Mouse (Mus musculus): ENCODE measurements around the gene Hunk. TPM values are rescaled to one million over a fixed set of nuclear protein-coding genes. Genes with fewer than 3 reads are reported as not detected.

Gene Hunk
- total and polyA plus RNA-seq, 2 experiments, result 0.50 to 0.74 TPM

DNA sequence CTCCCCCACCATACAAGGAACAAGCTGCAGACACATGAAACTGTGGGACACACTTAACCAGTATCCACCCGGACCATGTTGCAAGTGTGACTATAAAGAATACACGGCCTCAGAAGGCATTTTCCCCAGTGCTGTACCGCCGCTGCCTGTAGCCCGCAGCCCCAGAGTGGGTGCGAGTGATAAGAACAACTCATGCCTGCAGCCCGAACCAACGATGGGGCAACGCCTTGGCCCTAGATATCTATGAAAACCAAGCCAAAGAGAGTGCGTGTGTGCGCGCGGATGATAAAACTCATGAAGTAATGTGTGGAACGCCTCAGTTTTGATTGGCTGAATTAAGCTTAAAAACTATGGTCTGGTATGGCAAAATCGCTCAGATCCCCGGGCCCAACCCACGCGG lies 138.1 kb downstream of the Hunk start:
- no peak for DNase-seq (ENCODE audit: extremely low read depth, low read depth, low spot score)
- no peak overlapping the region for H3K9ac ChIP-seq (ENCODE audit: low read depth, low read length)
- H3K4me1 ChIP-seq (ENCODE audit: control insufficient read depth, insufficient read depth, low read length), result no peaks in the 10 kb centered on the region
- no peaks in the 10 kb centered on the region for H3K36me3 ChIP-seq (ENCODE audit: control insufficient read depth, insufficient read depth, low read length)
- 94% methylated on average over 18 of the region's 18 CpGs for WGBS
- no peaks in the 10 kb centered on the region for H3K79me2 ChIP-seq (ENCODE audit: control insufficient read depth, insufficient read depth, low read length)
- H3K4me3 ChIP-seq (ENCODE audit: insufficient read depth, low read depth, low read length), result no peak overlapping the region
- no peak for TF ChIP-seq POLR2A (IDR thresholded peaks at IDR 0.05; ENCODE audit: extremely low read depth, insufficient read depth, low read length)
- TF ChIP-seq CTCF (IDR thresholded peaks at IDR 0.05; ENCODE audit: low read depth, low read length), result no peak
- H3K27me3 ChIP-seq (ENCODE audit: control insufficient read depth, insufficient read depth, low read length), result no peaks in the 10 kb centered on the region; the same call in 1 of the 2 replicates
- H3K27ac ChIP-seq (replicated peaks; ENCODE audit: insufficient read depth, low read depth, low read length), result no peak overlapping the region

DNA sequence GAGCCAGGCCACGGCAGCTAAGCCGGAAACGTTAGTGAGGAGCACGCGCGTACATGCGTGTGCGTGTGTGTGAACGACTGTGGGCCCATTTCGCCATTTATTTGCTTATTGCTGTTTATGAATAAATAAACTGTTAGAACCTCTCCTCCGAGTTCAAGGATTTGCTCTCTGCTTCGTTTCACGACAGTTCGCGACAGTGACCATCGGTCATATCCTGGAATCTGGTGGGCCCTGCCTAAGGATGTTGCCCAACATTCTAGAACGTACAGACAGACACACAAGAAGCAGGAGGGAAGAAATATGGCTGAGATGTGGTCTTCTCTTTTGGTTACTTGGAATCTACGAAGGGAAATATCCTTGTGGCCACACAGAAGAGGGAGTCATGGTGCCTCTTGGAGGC lies 138.6 kb downstream of the Hunk start:
- Histone ChIP-seq H3K27ac (replicated peaks; ENCODE audit: insufficient read depth, low read depth, low read length) (no peak overlapping the region), H3K4me3 (ENCODE audit: insufficient read depth, low read depth, low read length) (no peak overlapping the region), H3K36me3 (ENCODE audit: control insufficient read depth, insufficient read depth, low read length) (no peaks in the 10 kb centered on the region), H3K79me2 (ENCODE audit: control insufficient read depth, insufficient read depth, low read length) (no peaks in the 10 kb centered on the region), H3K27me3 (ENCODE audit: control insufficient read depth, insufficient read depth, low read length) (no peaks in the 10 kb centered on the region; the same call in 1 of the 2 replicates), H3K4me1 (ENCODE audit: control insufficient read depth, insufficient read depth, low read length) (no peaks in the 10 kb centered on the region), H3K9ac (ENCODE audit: low read depth, low read length) (no peak overlapping the region)
- DNase-seq (ENCODE audit: extremely low read depth, low read depth, low spot score), result no peak
- TF ChIP-seq POLR2A (IDR thresholded peaks at IDR 0.05; ENCODE audit: extremely low read depth, insufficient read depth, low read length), result no peak
- no peak for TF ChIP-seq CTCF (IDR thresholded peaks at IDR 0.05; ENCODE audit: low read depth, low read length)
- WGBS, result 90% methylated on average over 18 of the region's 18 CpGs

DNA sequence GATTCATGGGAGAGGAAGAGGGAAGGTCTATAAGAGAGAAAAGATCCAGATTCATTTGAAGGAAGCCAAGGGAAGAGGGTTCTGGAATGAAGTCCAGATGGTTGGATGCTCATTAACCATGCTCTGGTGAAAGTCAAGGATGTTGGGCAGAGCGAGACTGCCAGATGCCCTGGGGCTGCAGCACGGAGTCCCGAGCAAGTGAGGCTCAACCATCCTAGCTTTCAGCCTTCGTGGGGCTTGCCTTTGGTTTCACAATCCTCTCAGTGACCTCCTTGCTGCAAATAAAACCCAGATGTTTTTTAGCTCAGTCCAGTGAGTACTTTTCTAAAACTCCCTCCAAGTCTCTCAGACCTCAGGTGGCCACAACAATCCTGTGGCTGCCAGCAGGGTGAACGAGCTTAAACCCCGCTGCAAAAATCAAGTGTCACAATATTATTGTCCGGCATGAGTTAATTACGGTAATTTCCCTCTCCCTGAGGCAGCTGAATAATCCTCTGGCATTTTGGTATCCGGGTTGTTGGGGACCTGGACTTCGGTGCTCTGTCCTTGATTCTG lies 147.4 kb downstream of the Hunk start:
- Histone ChIP-seq H3K79me2 (ENCODE audit: control insufficient read depth, insufficient read depth, low read length) (no peaks in the 10 kb centered on the region), H3K36me3 (ENCODE audit: control insufficient read depth, insufficient read depth, low read length) (no peaks in the 10 kb centered on the region), H3K27ac (replicated peaks; ENCODE audit: insufficient read depth, low read depth, low read length) (no peak overlapping the region), H3K4me3 (ENCODE audit: insufficient read depth, low read depth, low read length) (no peak overlapping the region), H3K27me3 (ENCODE audit: control insufficient read depth, insufficient read depth, low read length) (no peaks in the 10 kb centered on the region), H3K4me1 (ENCODE audit: control insufficient read depth, insufficient read depth, low read length) (no peaks in the 10 kb centered on the region), H3K9ac (ENCODE audit: low read depth, low read length) (no peak overlapping the region)
- DNase-seq (ENCODE audit: extremely low read depth, low read depth, low spot score), result no peak
- no peak for TF ChIP-seq POLR2A (IDR thresholded peaks at IDR 0.05; ENCODE audit: extremely low read depth, insufficient read depth, low read length)
- TF ChIP-seq CTCF (IDR thresholded peaks at IDR 0.05; ENCODE audit: low read depth, low read length), result no peak
- 79% methylated on average over 10 of the region's 10 CpGs for WGBS

DNA sequence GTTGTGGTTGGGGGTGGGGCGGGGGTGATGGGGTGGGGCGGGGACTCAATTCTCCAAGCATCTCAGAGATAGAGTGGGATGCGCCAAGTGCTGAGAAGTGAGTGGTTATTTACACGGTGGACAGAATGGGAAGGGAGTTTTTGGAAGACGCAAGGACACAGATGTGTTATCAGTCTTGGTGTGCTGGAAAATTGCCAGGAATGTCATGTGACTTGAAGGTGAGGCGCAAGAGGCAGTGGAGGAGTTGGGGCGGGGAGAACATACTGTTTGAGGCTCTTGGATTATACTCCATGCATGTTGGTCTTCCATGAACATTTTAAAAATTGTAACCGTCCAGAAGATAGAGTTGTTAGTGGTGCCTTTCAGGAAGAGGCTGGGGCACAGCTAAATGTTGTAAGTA lies 148.8 kb downstream of the Hunk start:
- Histone ChIP-seq H3K36me3 (ENCODE audit: control insufficient read depth, insufficient read depth, low read length) (no peaks in the 10 kb centered on the region), H3K9ac (ENCODE audit: low read depth, low read length) (no peak overlapping the region), H3K27me3 (ENCODE audit: control insufficient read depth, insufficient read depth, low read length) (no peaks in the 10 kb centered on the region), H3K79me2 (ENCODE audit: control insufficient read depth, insufficient read depth, low read length) (no peaks in the 10 kb centered on the region), H3K4me1 (ENCODE audit: control insufficient read depth, insufficient read depth, low read length) (no peaks in the 10 kb centered on the region), H3K4me3 (ENCODE audit: insufficient read depth, low read depth, low read length) (no peak overlapping the region), H3K27ac (replicated peaks; ENCODE audit: insufficient read depth, low read depth, low read length) (no peak overlapping the region)
- TF ChIP-seq POLR2A (IDR thresholded peaks at IDR 0.05; ENCODE audit: extremely low read depth, insufficient read depth, low read length), result no peak
- no peak for TF ChIP-seq CTCF (IDR thresholded peaks at IDR 0.05; ENCODE audit: low read depth, low read length)
- 76% methylated on average over 8 of the region's 8 CpGs for WGBS
- DNase-seq (ENCODE audit: extremely low read depth, low read depth, low spot score), result no peak

DNA sequence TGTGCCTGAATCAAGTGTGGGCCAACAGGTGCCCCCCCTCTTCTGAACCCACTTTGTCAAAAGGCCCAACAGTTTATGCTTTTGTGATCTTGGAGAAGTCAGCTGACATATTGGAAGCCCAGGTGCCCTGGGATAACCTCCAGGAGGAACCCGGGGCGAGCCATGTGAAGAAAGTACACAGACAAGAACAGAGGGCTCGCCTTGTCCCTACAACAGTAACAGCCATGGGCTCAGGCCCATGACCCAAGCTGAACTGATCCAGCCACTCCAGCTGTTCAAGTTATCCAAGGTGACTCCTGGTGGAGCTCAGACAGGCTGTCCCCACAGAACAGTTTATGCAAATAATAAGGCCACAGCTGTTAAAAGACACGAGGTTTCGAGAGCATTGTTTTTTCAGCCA lies 153.1 kb downstream of the Hunk start:
- 76% methylated on average over 5 of the region's 5 CpGs for WGBS
- no peaks in the 10 kb centered on the region for H3K36me3 ChIP-seq (ENCODE audit: control insufficient read depth, insufficient read depth, low read length)
- no peak overlapping the region for H3K27ac ChIP-seq (replicated peaks; ENCODE audit: insufficient read depth, low read depth, low read length)
- no peak overlapping the region for H3K4me3 ChIP-seq (ENCODE audit: insufficient read depth, low read depth, low read length)
- no peaks in the 10 kb centered on the region for H3K27me3 ChIP-seq (ENCODE audit: control insufficient read depth, insufficient read depth, low read length)
- DNase-seq (ENCODE audit: extremely low read depth, low read depth, low spot score), result no peak
- TF ChIP-seq POLR2A (IDR thresholded peaks at IDR 0.05; ENCODE audit: extremely low read depth, insufficient read depth, low read length) (no peak), CTCF (IDR thresholded peaks at IDR 0.05; ENCODE audit: low read depth, low read length) (no peak)
- H3K79me2 ChIP-seq (ENCODE audit: control insufficient read depth, insufficient read depth, low read length), result no peaks in the 10 kb centered on the region
- H3K4me1 ChIP-seq (ENCODE audit: control insufficient read depth, insufficient read depth, low read length), result no peaks in the 10 kb centered on the region
- H3K9ac ChIP-seq (ENCODE audit: low read depth, low read length), result no peak overlapping the region

DNA sequence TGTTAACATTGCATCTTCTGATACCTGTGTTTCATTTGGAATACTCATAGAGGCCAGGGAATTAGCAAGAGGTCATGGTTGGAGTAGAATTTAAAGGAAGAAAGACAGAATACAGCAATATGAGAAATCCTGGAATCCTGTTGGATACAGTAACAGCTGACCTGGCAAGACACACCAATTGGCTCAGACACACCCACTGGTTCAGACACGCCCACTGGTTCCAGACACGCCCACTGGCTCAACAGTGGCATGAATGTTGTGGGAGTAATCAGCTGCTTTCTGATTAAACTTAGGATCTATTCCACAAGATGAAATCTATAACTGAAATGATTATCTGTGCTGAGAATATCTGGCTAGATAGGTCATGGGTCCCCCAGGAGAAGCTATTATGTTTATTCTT lies 155.4 kb downstream of the Hunk start:
- Histone ChIP-seq H3K79me2 (ENCODE audit: control insufficient read depth, insufficient read depth, low read length) (no peaks in the 10 kb centered on the region), H3K4me3 (ENCODE audit: insufficient read depth, low read depth, low read length) (no peak overlapping the region), H3K27me3 (ENCODE audit: control insufficient read depth, insufficient read depth, low read length) (no peaks in the 10 kb centered on the region), H3K36me3 (ENCODE audit: control insufficient read depth, insufficient read depth, low read length) (no peaks in the 10 kb centered on the region), H3K9ac (ENCODE audit: low read depth, low read length) (no peak overlapping the region), H3K4me1 (ENCODE audit: control insufficient read depth, insufficient read depth, low read length) (no peaks in the 10 kb centered on the region), H3K27ac (replicated peaks; ENCODE audit: insufficient read depth, low read depth, low read length) (no peak overlapping the region)
- TF ChIP-seq POLR2A (IDR thresholded peaks at IDR 0.05; ENCODE audit: extremely low read depth, insufficient read depth, low read length), result no peak
- TF ChIP-seq CTCF (IDR thresholded peaks at IDR 0.05; ENCODE audit: low read depth, low read length), result no peak
- no peak for DNase-seq (ENCODE audit: extremely low read depth, low read depth, low spot score)
- WGBS, result 71% methylated on average over 2 of the region's 2 CpGs

Measured in liver, adult 2 months (tissue).